Mouse (Mus musculus) embryo, embryonic 10 days (tissue): ENCODE results near the gene Tprn.
"Not testable (repeated sequence)": the region's sequence is repeated elsewhere in the genome, so short reads cannot be mapped to it uniquely, and the experiment has no call there.

Experiments
- DNase-seq: peaks from one replicate; pipeline ENCODE4 v3.0.0-alpha.2; 2015; ENCODE audit warnings: low spot score

Gene Tprn

GRCm38 (mm10) chr2:25237522-25237921, 24.9 kb upstream of the Tprn start:
- DNase-seq, result no peak

- DNase-seq, result no peak
Measured at GRCm38 (mm10) chr2:25238106-25238505, 24.3 kb upstream of the Tprn start.

GRCm38 (mm10) chr2:25239766-25240165, 22.7 kb upstream of the Tprn start:
- DNase-seq, result no peak

GRCm38 (mm10) chr2:25240310-25240709, 22.1 kb upstream of the Tprn start:
- no peak for DNase-seq

GRCm38 (mm10) chr2:25240723-25241437, 21.5 kb upstream of the Tprn start:
- peak; percentile 86 for DNase-seq

- DNase-seq, result no peak
Measured at GRCm38 (mm10) chr2:25241438-25241775, 21.0 kb upstream of the Tprn start.

GRCm38 (mm10) chr2:25242101-25242506, 20.3 kb upstream of the Tprn start, which contains the start of the genes Rnf208 and Cysrt1:
TSS of gene Rnf208 (plus strand) at chr2:25242255.
TSS of gene Cysrt1 (minus strand) at chr2:25242452.
- DNase-seq, result peak; percentile 38

- no peak for DNase-seq
Measured at GRCm38 (mm10) chr2:25243342-25243741, 19.1 kb upstream of the Tprn start.

- DNase-seq, result no peak
Measured at GRCm38 (mm10) chr2:25244144-25244543, 18.3 kb upstream of the Tprn start.

GRCm38 (mm10) chr2:25246183-25247072, 16.0 kb upstream of the Tprn start, which contains the start of gene AL732309.1:
TSS of gene AL732309.1 (minus strand) at chr2:25246863.
- DNase-seq, result no peak

GRCm38 (mm10) chr2:25252331-25252730, 10.1 kb upstream of the Tprn start:
- no peak for DNase-seq

- DNase-seq, result peak; percentile 87
Measured at GRCm38 (mm10) chr2:25255284-25255779, 7.1 kb upstream of the Tprn start, which contains the start of gene Tmem203. TSS of gene Tmem203 (plus strand) at chr2:25255439.

- DNase-seq, result peak; percentile 48
Measured at GRCm38 (mm10) chr2:25256443-25257109, 5.8 kb upstream of the Tprn start.

GRCm38 (mm10) chr2:25257250-25257649, 5.2 kb upstream of the Tprn start:
- not testable (repeated sequence) for DNase-seq

- DNase-seq, result no peak
Measured at GRCm38 (mm10) chr2:25258887-25259286, 3.5 kb upstream of the Tprn start.

GRCm38 (mm10) chr2:25261870-25262269, 548 bp upstream of the Tprn start:
- no peak for DNase-seq

GRCm38 (mm10) chr2:25262795-25263622, 591 bp downstream of the Tprn start:
- peak; percentile 45 for DNase-seq

GRCm38 (mm10) chr2:25263623-25264285, 1.3 kb downstream of the Tprn start:
- DNase-seq, result no peak

GRCm38 (mm10) chr2:25264286-25264660, 1.9 kb downstream of the Tprn start:
- DNase-seq, result no peak

- DNase-seq, result no peak
Measured at GRCm38 (mm10) chr2:25264851-25265250, 2.4 kb downstream of the Tprn start.
